Mouse (Mus musculus): Measurements from ENCODE around the gene Tex2. TPM values are rescaled to one million over a fixed set of nuclear protein-coding genes. Genes with fewer than 3 reads are reported as not detected.
A peak's percentile ranks its signal among the peaks of the same experiment; 100 is the strongest.
"Not testable (repeated sequence)": the region's sequence is repeated elsewhere in the genome, so short reads cannot be mapped to it uniquely, and the experiment has no call there.

The Tex2 gene
- polyA plus RNA-seq (2012; rRNA removed): 13.2 and 13.7 TPM in 2 replicates

- under 1% methylated on average over 42 of the region's 45 CpGs for WGBS
- H3K36me3 ChIP-seq (ENCODE audit: control insufficient read depth, insufficient read depth, low read length): no peaks in the 10 kb centered on the region
- H3K4me1 ChIP-seq (replicated peaks; ENCODE audit: control insufficient read depth, insufficient read depth, low read length): peaks cover 17% of the 10 kb centered on the region
- no peaks in the 10 kb centered on the region for H3K27me3 ChIP-seq (ENCODE audit: control insufficient read depth, insufficient read depth, low read length)
- TF ChIP-seq CTCF (IDR thresholded peaks at IDR 0.05; ENCODE audit: borderline replicate concordance, control insufficient read depth, extremely low read depth, insufficient read depth, low read length, poor library complexity) (0 out of 2 replicates have a peak, but pooled peaks have one; percentile 29), POLR2A (IDR thresholded peaks at IDR 0.05; ENCODE audit: control insufficient read depth, extremely low read depth, insufficient read depth, low read length, poor library complexity) (no peak)
- DNase-seq: peak; percentile 92
- peak within 1 kb of the TSS; percentile 5 for H3K27ac ChIP-seq (ENCODE audit: control insufficient read depth, insufficient read depth, low read length)
- peak within 1 kb of the TSS; percentile 85 for H3K4me3 ChIP-seq (ENCODE audit: control insufficient read depth, insufficient read depth, low read length)
Observed at GRCm38 (mm10) chr11:106612961-106613637, at the start of gene Tex2. Tex2 (minus strand) TSS chr11:106613423.

- Histone ChIP-seq H3K36me3 (ENCODE audit: control insufficient read depth, insufficient read depth, low read length) (peaks cover 3% of the 10 kb centered on the region), H3K4me3 (ENCODE audit: control insufficient read depth, insufficient read depth, low read length) (no peak overlapping the region), H3K27me3 (ENCODE audit: control insufficient read depth, insufficient read depth, low read length) (no peaks in the 10 kb centered on the region), H3K27ac (ENCODE audit: control insufficient read depth, insufficient read depth, low read length) (no peak overlapping the region; the same call in 1 of the 2 replicates), H3K4me1 (replicated peaks; ENCODE audit: control insufficient read depth, insufficient read depth, low read length) (peaks cover 77% of the 10 kb centered on the region)
- no peak for DNase-seq
- 79% methylated on average over 10 of the region's 11 CpGs for whole genome bisulfite sequencing
- no peak for TF ChIP-seq POLR2A (IDR thresholded peaks at IDR 0.05; ENCODE audit: control insufficient read depth, extremely low read depth, insufficient read depth, low read length, poor library complexity)
- TF ChIP-seq CTCF (IDR thresholded peaks at IDR 0.05; ENCODE audit: borderline replicate concordance, control insufficient read depth, extremely low read depth, insufficient read depth, low read length, poor library complexity): no peak
Observed at GRCm38 (mm10) chr11:106662634-106663407, 49.6 kb upstream of the Tex2 start.

GRCm38 (mm10) chr11:106660453-106661081 is 47.3 kb upstream of the Tex2 start:
- peak; percentile 31 for DNase-seq
- TF ChIP-seq CTCF (IDR thresholded peaks at IDR 0.05; ENCODE audit: borderline replicate concordance, control insufficient read depth, extremely low read depth, insufficient read depth, low read length, poor library complexity) (no peak), POLR2A (IDR thresholded peaks at IDR 0.05; ENCODE audit: control insufficient read depth, extremely low read depth, insufficient read depth, low read length, poor library complexity) (no peak)
- Histone ChIP-seq H3K4me1 (replicated peaks; ENCODE audit: control insufficient read depth, insufficient read depth, low read length) (peaks cover 71% of the 10 kb centered on the region), H3K27me3 (ENCODE audit: control insufficient read depth, insufficient read depth, low read length) (no peaks in the 10 kb centered on the region), H3K27ac (ENCODE audit: control insufficient read depth, insufficient read depth, low read length) (peak overlapping the region; percentile 72), H3K36me3 (ENCODE audit: control insufficient read depth, insufficient read depth, low read length) (peaks cover 3% of the 10 kb centered on the region), H3K4me3 (ENCODE audit: control insufficient read depth, insufficient read depth, low read length) (no peak overlapping the region)
- WGBS: 41% methylated on average over 13 of the region's 13 CpGs

DNA sequence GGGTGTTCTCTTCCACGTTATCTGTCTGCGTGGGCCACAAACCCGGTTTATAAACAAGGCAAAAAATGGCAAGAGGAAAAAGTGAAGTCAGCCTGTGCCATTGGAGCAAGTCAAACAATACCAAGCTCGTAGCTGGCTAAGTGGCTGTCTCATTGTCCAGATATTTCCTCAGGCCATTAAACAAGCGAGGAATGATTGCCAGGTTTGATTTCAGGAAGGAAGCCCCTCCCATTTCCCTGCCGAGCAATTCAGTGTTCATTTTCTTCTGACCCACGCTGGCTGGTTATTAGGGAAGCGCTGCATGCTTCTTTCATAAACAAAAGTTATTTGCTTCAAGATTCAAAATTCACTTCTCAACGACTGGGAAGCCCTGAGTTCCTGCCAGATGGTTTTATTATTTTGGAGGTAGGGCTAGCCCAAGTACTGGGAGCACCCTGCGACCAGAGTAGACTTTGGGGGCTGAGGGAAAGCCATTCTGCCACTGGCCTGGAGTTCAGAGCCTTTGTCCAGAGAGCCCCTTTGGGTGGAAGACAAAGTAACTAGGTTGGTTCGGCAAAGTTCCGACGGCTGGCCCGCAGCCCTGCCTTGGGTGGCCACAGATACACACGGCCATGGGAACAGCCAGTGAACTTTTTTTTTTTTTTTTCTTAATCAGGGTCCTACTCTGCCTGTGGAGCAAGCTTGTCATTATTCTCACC is 46.5 kb upstream of the Tex2 start:
- TF ChIP-seq CTCF (IDR thresholded peaks at IDR 0.05; ENCODE audit: borderline replicate concordance, control insufficient read depth, extremely low read depth, insufficient read depth, low read length, poor library complexity): no peak
- no peak for TF ChIP-seq POLR2A (IDR thresholded peaks at IDR 0.05; ENCODE audit: control insufficient read depth, extremely low read depth, insufficient read depth, low read length, poor library complexity)
- Histone ChIP-seq H3K4me3 (ENCODE audit: control insufficient read depth, insufficient read depth, low read length) (no peak overlapping the region), H3K27me3 (ENCODE audit: control insufficient read depth, insufficient read depth, low read length) (no peaks in the 10 kb centered on the region), H3K27ac (ENCODE audit: control insufficient read depth, insufficient read depth, low read length) (peak overlapping the region; percentile 69), H3K36me3 (ENCODE audit: control insufficient read depth, insufficient read depth, low read length) (peaks cover 7% of the 10 kb centered on the region), H3K4me1 (replicated peaks; ENCODE audit: control insufficient read depth, insufficient read depth, low read length) (peaks cover 64% of the 10 kb centered on the region)
- DNase-seq: no peak
- WGBS: 78% methylated on average over 15 of the region's 15 CpGs

DNA sequence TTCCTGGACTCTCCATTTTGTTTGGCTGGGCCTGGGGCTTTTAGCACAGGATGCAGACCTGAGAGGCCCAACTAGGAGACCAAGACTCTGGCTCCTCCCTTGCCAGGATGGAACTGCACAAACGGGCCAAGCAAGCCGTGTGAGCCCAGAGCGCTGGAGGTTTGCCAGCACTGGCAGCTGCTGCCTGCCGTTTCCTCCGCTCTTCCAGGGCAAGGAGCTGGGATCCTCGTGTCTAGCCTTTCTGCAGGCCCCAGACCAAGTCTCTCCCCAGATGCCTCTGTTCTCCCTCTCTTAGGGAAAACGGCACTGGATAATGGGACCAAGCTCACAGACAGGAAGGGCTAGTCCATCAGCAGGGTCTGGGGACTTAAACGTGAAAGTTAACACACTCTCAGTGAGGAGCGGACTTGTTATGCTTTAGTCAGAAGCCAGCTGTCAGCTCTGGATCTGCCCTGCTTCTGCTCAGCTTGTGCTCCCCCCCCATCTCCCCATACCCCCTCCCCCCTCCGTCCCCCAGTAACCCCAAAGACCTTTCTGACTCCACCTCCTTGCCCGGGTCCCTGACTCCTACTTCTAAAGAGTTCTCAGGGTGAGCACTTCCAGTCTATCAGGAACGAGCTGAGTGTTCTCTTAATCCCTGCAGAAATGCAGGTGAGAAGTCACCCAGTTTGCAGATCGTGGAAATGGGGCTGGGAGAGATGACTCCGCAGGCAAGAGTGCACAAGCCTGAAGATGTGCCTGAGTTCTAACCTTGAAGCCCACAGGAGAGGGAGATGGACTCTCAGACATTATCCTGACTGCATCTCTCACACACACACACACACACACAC is 45.0 kb upstream of the Tex2 start:
- no peak for DNase-seq
- H3K36me3 ChIP-seq (ENCODE audit: control insufficient read depth, insufficient read depth, low read length): peaks cover 16% of the 10 kb centered on the region
- peaks cover 52% of the 10 kb centered on the region for H3K4me1 ChIP-seq (replicated peaks; ENCODE audit: control insufficient read depth, insufficient read depth, low read length)
- peak overlapping the region; percentile 97 for H3K27ac ChIP-seq (ENCODE audit: control insufficient read depth, insufficient read depth, low read length)
- no peaks in the 10 kb centered on the region for H3K27me3 ChIP-seq (ENCODE audit: control insufficient read depth, insufficient read depth, low read length)
- TF ChIP-seq POLR2A (IDR thresholded peaks at IDR 0.05; ENCODE audit: control insufficient read depth, extremely low read depth, insufficient read depth, low read length, poor library complexity) (no peak), CTCF (IDR thresholded peaks at IDR 0.05; ENCODE audit: borderline replicate concordance, control insufficient read depth, extremely low read depth, insufficient read depth, low read length, poor library complexity) (no peak)
- WGBS: 16% methylated on average over 14 of the region's 14 CpGs
- no peak overlapping the region; the same call in 1 of the 2 replicates for H3K4me3 ChIP-seq (ENCODE audit: control insufficient read depth, insufficient read depth, low read length)

GRCm38 (mm10) chr11:106656896-106657498 is 43.8 kb upstream of the Tex2 start:
- Histone ChIP-seq H3K36me3 (ENCODE audit: control insufficient read depth, insufficient read depth, low read length) (peaks cover 15% of the 10 kb centered on the region), H3K27ac (ENCODE audit: control insufficient read depth, insufficient read depth, low read length) (peak overlapping the region; percentile 97)

More at GRCm38 (mm10) chr11:106656896-106657498, 43.8 kb upstream of the Tex2 start:
- not testable (repeated sequence) for H3K27me3 ChIP-seq (ENCODE audit: control insufficient read depth, insufficient read depth, low read length); DNase-seq; H3K4me3 ChIP-seq (ENCODE audit: control insufficient read depth, insufficient read depth, low read length)
- peaks cover 43% of the 10 kb centered on the region for H3K4me1 ChIP-seq (replicated peaks; ENCODE audit: control insufficient read depth, insufficient read depth, low read length)
- 82% methylated on average over 5 of the region's 5 CpGs for WGBS

All from thymus, adult 2 months (tissue).